Mouse (Mus musculus) heart, embryonic 12.5 days (tissue): Measurements from ENCODE around the gene 5330417H12Rik. TPM values are rescaled to one million over a fixed set of nuclear protein-coding genes. Genes with fewer than 3 reads are reported as not detected.

Experiments used
- ATAC-seq: fragments of 200-750 bp; cut with Nextera tagmentation; 2 replicates; pipeline ENCODE4 v1.8.0; 2017; ENCODE audit warnings: moderate TSS enrichment, moderate library complexity; ENCODE audit not compliant: insufficient number of reproducible peaks, low FRiP score
- H3K27ac ChIP-seq: fragments of 300-500 bp; sonication (generic); 2 replicates; pipeline ENCODE4 v1.5.1; 2016; ENCODE audit warnings: mild to moderate bottlenecking, moderate library complexity; ENCODE audit not compliant: poor library complexity, severe bottlenecking
- H3K27me3 ChIP-seq: fragments of 300-500 bp; sonication (generic); replicated peaks from 2 replicates; pipeline ENCODE4 v1.6.1; 2016; ENCODE audit warnings: mild to moderate bottlenecking, moderate library complexity
- H3K36me3 ChIP-seq: fragments of 300-500 bp; sonication (generic); 2 replicates; pipeline ENCODE4 v1.6.1; 2016; ENCODE audit warnings: mild to moderate bottlenecking, moderate library complexity
- H3K4me1 ChIP-seq: fragments of 300-500 bp; sonication (generic); replicated peaks from 2 replicates; pipeline ENCODE4 v1.6.1; 2016; ENCODE audit warnings: mild to moderate bottlenecking
- H3K4me2 ChIP-seq: fragments of 300-500 bp; sonication (generic); 2 replicates; pipeline ENCODE4 v1.6.1; 2016; ENCODE audit warnings: mild to moderate bottlenecking, moderate library complexity
- H3K4me3 ChIP-seq: fragments of 300-500 bp; sonication (generic); 2 replicates; pipeline ENCODE4 v1.5.1; 2016; ENCODE audit warnings: mild to moderate bottlenecking
- H3K9ac ChIP-seq: fragments of 300-500 bp; sonication (generic); 2 replicates; pipeline ENCODE4 v1.6.1; 2016; ENCODE audit warnings: mild to moderate bottlenecking, moderate library complexity
- H3K9me3 ChIP-seq: fragments of 300-500 bp; sonication (generic); replicated peaks from 2 replicates; pipeline ENCODE4 v1.6.1; 2016; ENCODE audit warnings: mild to moderate bottlenecking, moderate library complexity
- WGBS: fragments of 180-500 bp; shearing (Covaris S2); methylation state at CpG from one replicate; pipeline ENCODE4 v1.1.7; 2016; 5-methylcytosine and 5-hydroxymethylcytosine counted together
- polyA plus RNA-seq: library from polyadenylated mRNA; unstranded; fragments of >200 nt; fragmentation: Nextera tagmentation; extraction: Ambion mirVana; gene quantifications from 2 replicates; pipeline ENCODE4 v1.2.1, GENCODE M21; 2016

Gene 5330417H12Rik
- polyA plus RNA-seq, 1 experiment from 2014 or later, result not detected

- Histone ChIP-seq H3K4me1 (no peaks in the 10 kb centered on the region), H3K36me3 (no peaks in the 10 kb centered on the region), H3K27me3 (no peaks in the 10 kb centered on the region), H3K9ac (no peak overlapping the region), H3K4me2 (no peak overlapping the region), H3K9me3 (no peaks in the 10 kb centered on the region), H3K27ac (no peak overlapping the region), H3K4me3 (no peak overlapping the region)
- 52% methylated on average over 3 of the region's 3 CpGs for WGBS
- no peak for ATAC-seq
These were observed 529 bp downstream of the 5330417H12Rik start for GRCm38 (mm10) chr7:107624432-107624831.

GRCm38 (mm10) chr7:107620137-107620536, 4.8 kb downstream of the 5330417H12Rik start:
- ATAC-seq, result no peak
- Histone ChIP-seq H3K4me2 (no peak overlapping the region), H3K4me3 (no peak overlapping the region), H3K9me3 (no peaks in the 10 kb centered on the region), H3K4me1 (0 out of 2 replicates have a peak, but pooled peaks cover 2% of the 10 kb centered on the region), H3K27ac (no peak overlapping the region), H3K9ac (no peak overlapping the region), H3K36me3 (no peaks in the 10 kb centered on the region), H3K27me3 (no peaks in the 10 kb centered on the region)
- 77% methylated on average over 3 of the region's 3 CpGs for WGBS

- Histone ChIP-seq H3K9ac (no peak overlapping the region), H3K4me1 (0 out of 2 replicates have a peak, but pooled peaks cover 2% of the 10 kb centered on the region), H3K4me3 (no peak overlapping the region), H3K36me3 (no peaks in the 10 kb centered on the region), H3K9me3 (no peaks in the 10 kb centered on the region), H3K27ac (no peak overlapping the region), H3K4me2 (no peak overlapping the region), H3K27me3 (no peaks in the 10 kb centered on the region)
- no peak for ATAC-seq
- 63% methylated on average over 4 of the region's 4 CpGs for WGBS
These were observed 5.7 kb downstream of the 5330417H12Rik start for GRCm38 (mm10) chr7:107619225-107619624.

- no peaks in the 10 kb centered on the region for H3K36me3 ChIP-seq
- WGBS, result 32% methylated on average over 11 of the region's 11 CpGs
These were observed 6.7 kb downstream of the 5330417H12Rik start for GRCm38 (mm10) chr7:107618028-107618992.

GRCm38 (mm10) chr7:107610880-107611279, 14.1 kb downstream of the 5330417H12Rik start:
- H3K9ac ChIP-seq, result no peak overlapping the region
- H3K27me3 ChIP-seq, result no peaks in the 10 kb centered on the region
- no peak for ATAC-seq
- H3K4me3 ChIP-seq, result no peak overlapping the region
- WGBS, result 60% methylated on average over 5 of the region's 5 CpGs
- H3K4me2 ChIP-seq, result no peak overlapping the region
- no peak overlapping the region for H3K27ac ChIP-seq
- H3K9me3 ChIP-seq, result no peaks in the 10 kb centered on the region
- H3K36me3 ChIP-seq, result no peaks in the 10 kb centered on the region
- H3K4me1 ChIP-seq, result no peaks in the 10 kb centered on the region

More at GRCm38 (mm10) chr7:107618028-107618992, 6.7 kb downstream of the 5330417H12Rik start:
- Histone ChIP-seq H3K4me3 (no peak overlapping the region), H3K27me3 (no peaks in the 10 kb centered on the region), H3K27ac (no peak overlapping the region), H3K4me1 (0 out of 2 replicates have a peak, but pooled peaks cover 2% of the 10 kb centered on the region), H3K4me2 (no peak overlapping the region), H3K9ac (no peak overlapping the region), H3K9me3 (no peaks in the 10 kb centered on the region)
- no peak for ATAC-seq

GRCm38 (mm10) chr7:107609622-107610255, 15.2 kb downstream of the 5330417H12Rik start:
- Histone ChIP-seq H3K4me1 (no peaks in the 10 kb centered on the region), H3K27me3 (no peaks in the 10 kb centered on the region), H3K4me2 (no peak overlapping the region), H3K27ac (no peak overlapping the region), H3K4me3 (no peak overlapping the region), H3K9me3 (no peaks in the 10 kb centered on the region), H3K36me3 (no peaks in the 10 kb centered on the region), H3K9ac (no peak overlapping the region)
- ATAC-seq, result no peak
- 92% methylated on average over 2 of the region's 2 CpGs for WGBS

- no peaks in the 10 kb centered on the region for H3K36me3 ChIP-seq
- H3K27ac ChIP-seq, result no peak overlapping the region
- WGBS, result 90% methylated on average over 1 of the region's 1 CpGs
- no peaks in the 10 kb centered on the region for H3K27me3 ChIP-seq
- H3K9me3 ChIP-seq, result no peaks in the 10 kb centered on the region
- no peak overlapping the region for H3K9ac ChIP-seq
- ATAC-seq, result no peak
- H3K4me2 ChIP-seq, result no peak overlapping the region
- H3K4me3 ChIP-seq, result no peak overlapping the region
- H3K4me1 ChIP-seq, result no peaks in the 10 kb centered on the region
These were observed 17.2 kb downstream of the 5330417H12Rik start for GRCm38 (mm10) chr7:107607766-107608165.

- no peaks in the 10 kb centered on the region for H3K36me3 ChIP-seq
- peaks cover 2% of the 10 kb centered on the region; the same call in 1 of the 2 replicates for H3K4me1 ChIP-seq
- no peak overlapping the region for H3K27ac ChIP-seq
- no peak overlapping the region for H3K4me2 ChIP-seq
- no peak overlapping the region for H3K4me3 ChIP-seq
- ATAC-seq, result no peak
- H3K27me3 ChIP-seq, result no peaks in the 10 kb centered on the region
- WGBS, result 81% methylated on average over 6 of the region's 6 CpGs
- no peaks in the 10 kb centered on the region for H3K9me3 ChIP-seq
- no peak overlapping the region for H3K9ac ChIP-seq
These were observed 22.0 kb downstream of the 5330417H12Rik start for GRCm38 (mm10) chr7:107602913-107603312.

GRCm38 (mm10) chr7:107602505-107602904, 22.5 kb downstream of the 5330417H12Rik start:
- no peaks in the 10 kb centered on the region for H3K36me3 ChIP-seq
- no peaks in the 10 kb centered on the region for H3K27me3 ChIP-seq
- H3K4me1 ChIP-seq, result peaks cover 5% of the 10 kb centered on the region; the same call in 1 of the 2 replicates
- H3K4me2 ChIP-seq, result no peak overlapping the region
- H3K9me3 ChIP-seq, result no peaks in the 10 kb centered on the region
- no peak overlapping the region for H3K4me3 ChIP-seq
- no peak overlapping the region for H3K27ac ChIP-seq
- no peak overlapping the region for H3K9ac ChIP-seq
- WGBS, result 78% methylated on average over 4 of the region's 4 CpGs
- ATAC-seq, result no peak

GRCm38 (mm10) chr7:107600651-107601050, 24.3 kb downstream of the 5330417H12Rik start:
- Histone ChIP-seq H3K27ac (no peak overlapping the region), H3K4me3 (no peak overlapping the region), H3K36me3 (no peaks in the 10 kb centered on the region), H3K4me2 (no peak overlapping the region), H3K9me3 (no peaks in the 10 kb centered on the region), H3K9ac (no peak overlapping the region), H3K27me3 (no peaks in the 10 kb centered on the region), H3K4me1 (peaks cover 8% of the 10 kb centered on the region; the same call in 1 of the 2 replicates)
- ATAC-seq, result no peak
- 43% methylated on average over 5 of the region's 5 CpGs for WGBS

GRCm38 (mm10) chr7:107597956-107598355, 27.0 kb downstream of the 5330417H12Rik start:
- no peaks in the 10 kb centered on the region for H3K9me3 ChIP-seq
- no peak overlapping the region for H3K9ac ChIP-seq
- ATAC-seq, result no peak
- H3K4me1 ChIP-seq, result peaks cover 19% of the 10 kb centered on the region
- H3K4me3 ChIP-seq, result no peak overlapping the region
- H3K27me3 ChIP-seq, result no peaks in the 10 kb centered on the region
- H3K36me3 ChIP-seq, result no peaks in the 10 kb centered on the region
- WGBS, result 63% methylated on average over 3 of the region's 3 CpGs
- no peak overlapping the region for H3K27ac ChIP-seq
- no peak overlapping the region for H3K4me2 ChIP-seq
